Mouse (Mus musculus) CD4-positive helper T cell, adult 2 months (primary cell): ENCODE results near the gene Asnsd1.
"Not testable (repeated sequence)": the region's sequence is repeated elsewhere in the genome, so short reads cannot be mapped to it uniquely, and the experiment has no call there.

Experiments
- DNase-seq: peaks from one replicate; pipeline ENCODE4 v3.0.0-alpha.2; 2012; ENCODE audit warnings: low read depth, missing footprints, low spot score

Gene Asnsd1

GRCm38 (mm10) chr1:53352327-53353261, at the start of gene Asnsd1, which contains the start of the genes Asdurf and Gm28551:
TSS of gene Asnsd1 (minus strand) at chr1:53352752.
TSS of gene Asdurf (minus strand) at chr1:53352619.
TSS of gene Gm28551 (minus strand) at chr1:53352667.
- DNase-seq = peak; percentile 98

DNA sequence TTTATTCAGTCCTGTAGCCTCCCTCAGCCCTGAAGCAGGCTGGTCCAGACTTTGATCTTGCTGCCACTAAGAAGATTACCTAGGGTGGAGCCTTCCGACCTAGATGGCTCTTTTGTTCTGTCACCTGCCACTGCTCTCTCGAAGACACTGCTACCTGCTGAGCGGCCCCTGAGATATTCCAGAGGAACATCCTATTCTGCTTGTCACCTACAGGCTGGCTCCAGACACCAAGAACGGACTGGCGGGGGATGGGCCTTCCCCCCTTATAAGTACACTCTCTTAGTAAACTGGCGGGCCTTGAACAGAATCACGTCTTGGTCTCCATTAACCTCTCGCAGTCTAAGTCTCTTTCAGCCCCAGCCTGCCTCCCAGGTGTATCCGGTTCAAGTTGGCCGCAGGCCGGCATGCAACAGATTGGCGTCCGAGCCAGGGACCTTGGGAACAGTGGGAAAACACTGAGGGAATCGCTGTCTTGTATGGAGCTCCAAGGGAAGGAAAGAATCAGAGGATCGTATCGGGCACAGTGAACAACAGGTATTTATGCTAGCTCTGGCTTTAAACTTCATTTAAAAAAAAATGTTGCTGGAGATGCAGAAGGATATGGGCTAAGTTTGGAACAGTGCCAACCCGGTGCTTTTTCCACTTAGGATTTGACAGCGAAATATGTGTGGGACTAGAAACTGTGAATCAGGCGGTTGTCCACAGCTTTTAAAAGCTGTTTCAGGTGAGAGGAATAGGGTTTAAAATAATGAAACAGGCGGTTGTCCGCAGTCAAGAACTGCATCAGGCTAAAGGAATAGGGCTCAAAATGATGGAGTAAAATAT, 41.6 kb upstream of the Asnsd1 start:
- not testable (repeated sequence) for DNase-seq

DNA sequence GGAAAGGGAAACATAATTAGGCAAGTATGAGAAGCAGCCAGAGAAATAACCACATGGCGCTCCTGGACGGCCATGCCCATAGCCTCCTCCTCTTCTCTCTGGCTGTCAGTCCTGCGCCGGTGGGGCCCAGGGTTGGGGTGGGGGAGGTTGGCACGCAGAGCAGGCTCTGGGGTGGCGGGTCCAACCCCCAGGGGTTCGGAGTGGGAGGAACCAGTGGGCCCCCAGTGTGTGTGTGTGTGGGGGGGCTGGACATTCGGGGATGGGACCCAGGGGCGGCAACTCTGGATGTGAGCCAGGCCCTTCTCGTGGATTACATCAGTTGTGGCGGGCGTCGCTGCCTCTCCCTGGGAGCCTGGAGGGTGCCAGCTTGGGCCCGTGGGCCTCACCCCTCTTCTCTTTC, 36.2 kb upstream of the Asnsd1 start:
- no peak for DNase-seq

GRCm38 (mm10) chr1:53384085-53384688, 31.6 kb upstream of the Asnsd1 start:
- no peak for DNase-seq

DNA sequence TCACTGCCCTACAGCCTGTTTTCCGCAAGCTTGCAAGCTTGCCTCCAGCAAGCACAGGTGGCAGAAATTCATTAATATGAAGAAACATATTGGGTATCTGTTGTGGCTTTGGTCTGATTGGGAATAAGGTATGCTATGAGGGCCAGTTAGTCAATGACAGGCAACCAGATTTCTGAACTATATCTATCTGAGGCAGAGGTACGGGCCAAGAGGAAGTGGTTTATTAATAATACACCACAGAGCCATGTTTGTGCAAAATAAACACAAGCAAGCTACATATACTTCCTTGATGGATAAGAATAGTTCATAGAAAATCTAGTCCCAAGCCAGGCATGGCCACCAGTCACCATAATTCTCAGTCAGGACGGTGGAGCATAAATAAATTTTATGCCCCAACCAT, 25.2 kb upstream of the Asnsd1 start:
- no peak for DNase-seq

DNA sequence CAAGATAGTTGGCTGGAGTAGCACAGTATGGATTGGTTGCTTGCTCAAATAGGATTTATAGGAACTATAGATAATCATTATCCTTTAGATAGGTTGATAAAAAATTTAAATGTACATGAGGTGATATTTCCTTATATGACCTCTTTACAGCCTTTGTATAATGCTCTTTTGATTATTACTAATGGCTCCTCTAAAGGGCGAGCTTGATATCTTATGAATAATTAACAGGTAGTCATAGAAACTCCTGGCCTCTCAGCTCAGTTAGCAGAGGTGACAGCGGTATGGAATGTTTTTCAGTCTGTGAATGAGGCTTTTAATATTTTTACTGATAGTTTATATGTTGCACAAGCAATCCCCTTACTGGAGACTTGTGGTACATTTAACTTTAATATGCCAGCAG, 23.4 kb upstream of the Asnsd1 start:
- DNase-seq = not testable (repeated sequence)

DNA sequence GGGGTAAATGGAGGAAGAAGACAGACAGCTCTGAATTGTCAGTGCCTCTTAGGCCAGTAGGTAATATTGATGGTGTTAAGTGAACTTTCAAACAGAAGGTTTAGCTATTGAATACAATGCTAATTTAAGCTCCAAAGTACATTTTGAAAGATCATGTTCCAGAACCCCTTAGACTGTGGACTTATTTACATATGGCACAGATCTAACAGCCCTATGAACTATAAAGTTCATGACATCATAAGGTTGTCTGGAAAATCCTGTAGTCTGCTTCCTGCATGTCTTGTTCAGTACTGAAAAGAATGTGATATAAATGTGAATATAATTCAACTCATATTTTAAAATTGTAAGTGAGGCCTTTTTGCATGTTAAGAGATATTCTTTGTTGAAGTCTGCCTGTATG, 6.4 kb upstream of the Asnsd1 start:
- DNase-seq = no peak

GRCm38 (mm10) chr1:53341071-53341470, 11.5 kb downstream of the Asnsd1 start:
- DNase-seq = no peak

- DNase-seq = not testable (repeated sequence)
Measured at GRCm38 (mm10) chr1:53337403-53337802, 15.1 kb downstream of the Asnsd1 start.

GRCm38 (mm10) chr1:53335465-53335864, 17.1 kb downstream of the Asnsd1 start:
- no peak for DNase-seq

DNA sequence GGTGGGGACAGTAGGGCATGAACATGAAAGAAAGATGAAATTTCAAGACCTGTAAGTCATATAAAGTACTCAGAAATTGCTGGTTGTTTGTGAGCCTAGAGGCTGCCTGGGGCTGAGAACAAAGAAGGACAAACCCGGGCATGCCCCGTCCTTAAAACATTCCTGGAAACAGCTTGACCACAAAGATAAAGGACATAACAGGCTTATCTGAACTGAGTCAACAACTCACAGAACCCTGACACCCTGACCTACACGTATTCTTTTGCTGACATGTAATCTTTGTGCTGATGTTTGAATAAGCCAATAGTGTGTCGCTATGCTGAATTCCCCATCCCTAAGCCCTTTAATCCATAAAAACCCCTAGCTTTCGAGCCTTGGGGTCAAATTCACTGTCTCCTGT, 19.0 kb downstream of the Asnsd1 start:
- not testable (repeated sequence) for DNase-seq

DNA sequence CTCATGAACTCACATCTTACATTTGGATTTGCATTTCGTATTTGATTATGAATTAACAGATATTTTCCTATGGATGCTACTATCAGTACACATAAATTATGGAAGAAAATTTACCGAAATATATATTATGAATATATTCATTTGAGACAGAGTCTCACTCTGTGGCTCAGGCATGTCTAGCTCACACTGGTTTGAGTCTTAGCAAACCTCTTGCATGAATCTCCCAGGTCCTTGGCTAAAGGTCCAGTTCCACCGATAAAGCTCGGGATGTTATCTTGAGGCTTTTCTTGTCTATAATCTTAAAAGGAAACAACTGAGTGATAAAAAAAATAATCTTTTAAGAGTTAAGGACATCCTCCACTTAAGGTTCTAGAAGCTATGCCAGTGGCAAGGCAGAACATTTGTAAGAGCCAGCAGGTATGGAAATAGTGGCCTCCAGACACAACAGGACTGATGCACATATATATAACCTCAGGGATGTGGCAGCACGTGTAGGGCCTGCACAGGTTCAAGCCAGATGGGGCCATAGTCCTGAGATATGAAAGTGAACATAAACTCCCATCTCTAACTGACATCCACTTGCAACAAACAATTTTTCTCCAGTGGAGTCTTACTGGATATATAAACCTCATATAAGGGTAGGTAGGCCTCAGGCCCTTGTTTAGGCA, 27.6 kb downstream of the Asnsd1 start:
- no peak for DNase-seq

GRCm38 (mm10) chr1:53324277-53324676, 28.3 kb downstream of the Asnsd1 start:
- no peak for DNase-seq

DNA sequence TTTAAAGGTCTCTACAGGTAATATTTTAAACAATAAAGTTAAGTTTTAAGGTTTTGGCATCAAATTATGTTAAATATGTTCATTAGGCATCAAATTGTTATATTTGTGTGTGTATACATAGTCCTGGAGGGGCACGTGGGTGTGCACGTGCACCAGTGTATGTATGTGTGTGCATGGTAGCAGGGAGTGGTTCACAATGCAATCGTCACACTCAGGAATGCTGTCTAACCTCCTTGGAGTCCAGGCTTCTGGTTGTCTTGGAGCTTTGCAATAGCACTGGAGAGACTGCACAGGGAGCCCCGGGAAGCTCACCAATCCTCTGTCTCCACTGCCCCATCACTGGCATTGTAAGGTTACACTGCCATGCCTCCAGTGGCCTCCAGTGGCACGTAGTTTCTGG, 29.3 kb downstream of the Asnsd1 start:
- no peak for DNase-seq

- DNase-seq = no peak
Measured at GRCm38 (mm10) chr1:53321662-53322344, 30.7 kb downstream of the Asnsd1 start.

DNA sequence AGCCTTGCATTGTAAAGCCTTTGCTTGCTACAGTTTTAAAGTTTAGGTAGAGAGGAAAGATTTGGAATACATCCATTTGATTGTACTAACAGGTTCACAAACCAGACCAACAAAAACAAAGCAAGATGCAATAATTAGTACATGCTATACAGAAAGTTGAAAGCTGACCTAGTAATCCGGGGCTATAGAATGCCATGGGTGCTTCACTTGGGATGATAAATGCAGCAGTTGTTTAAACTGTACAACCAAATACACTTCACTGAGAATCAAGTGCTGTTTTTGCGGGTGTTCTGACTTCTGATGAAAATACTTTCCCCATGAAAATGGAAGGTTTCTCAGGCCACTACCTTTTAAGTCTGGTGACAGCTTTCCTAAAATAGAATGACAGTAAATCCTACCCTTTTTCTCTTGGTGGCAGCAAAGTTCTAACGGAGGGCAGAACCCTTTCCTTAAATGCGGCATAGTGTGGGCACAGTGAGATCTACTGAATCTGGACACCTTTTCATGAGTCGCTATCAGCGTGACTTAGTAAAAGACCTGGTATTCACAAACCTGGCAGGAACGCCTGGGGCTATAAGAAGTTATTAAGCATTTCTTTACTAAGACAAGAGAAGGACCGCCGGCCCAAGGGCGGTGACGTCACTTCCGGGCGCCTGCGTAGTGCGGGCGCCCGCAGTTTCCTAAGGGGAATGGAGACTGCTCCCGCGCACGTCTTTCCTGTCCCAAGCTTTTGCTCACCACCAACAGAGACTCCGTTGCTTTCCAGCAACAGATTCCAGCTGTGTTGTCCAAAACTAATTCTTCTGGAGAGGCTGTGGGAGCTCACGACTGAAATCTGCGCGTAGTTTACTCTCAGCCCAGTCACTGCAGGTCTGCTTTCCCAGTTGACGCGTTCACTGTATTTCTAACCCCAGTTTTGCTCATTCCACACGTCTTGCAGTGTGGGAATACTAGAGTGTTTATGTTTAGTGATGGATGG, 39.3 kb downstream of the Asnsd1 start, which contains the start of gene Osgepl1:
TSS of gene Osgepl1 (plus strand) at position 636 of the 979 bp plus-strand sequence.
- DNase-seq = peak; percentile 88

DNA sequence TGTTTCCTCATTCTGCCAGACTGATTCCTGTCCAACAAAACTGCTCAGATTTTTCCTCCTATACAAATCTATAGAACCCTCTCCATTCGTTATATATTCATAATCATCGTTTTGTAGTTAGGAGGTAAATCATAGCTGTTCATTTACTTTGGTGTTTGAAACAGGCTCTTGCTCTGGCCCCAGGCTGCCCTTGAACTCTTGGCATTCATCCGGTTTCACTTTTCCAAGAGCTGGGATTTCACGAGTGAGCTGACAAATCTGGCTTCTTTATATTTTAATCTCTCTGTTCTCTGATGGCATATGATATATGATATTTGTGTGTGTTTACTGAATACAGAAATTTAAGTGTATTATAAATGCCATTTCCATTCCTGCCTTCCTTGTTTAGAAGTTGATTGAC, 52.0 kb downstream of the Asnsd1 start:
- no peak for DNase-seq

GRCm38 (mm10) chr1:53296581-53297383, 55.8 kb downstream of the Asnsd1 start, which contains the start of the genes Pms1, Ormdl1 and Gm28778:
TSS of gene Pms1 (minus strand) at chr1:53297018.
TSS of gene Ormdl1 (plus strand) at chr1:53297095.
TSS of gene Gm28778 (plus strand) at chr1:53297111.
- DNase-seq = peak; percentile 94
